Mouse (Mus musculus): Measurements from ENCODE around the gene Irf8.

The Irf8 gene

GRCm38 (mm10) chr8:120735770-120736481, at the start of gene Irf8:
Gene Irf8, plus strand, starts transcription at chr8:120736358.
- DNase-seq, result peak; percentile 88

GRCm38 (mm10) chr8:120686576-120686975, 49.6 kb upstream of the Irf8 start:
- DNase-seq, result no peak

- no peak for DNase-seq
These were observed 48.4 kb upstream of the Irf8 start for GRCm38 (mm10) chr8:120687786-120688185.

- DNase-seq, result no peak
These were observed 47.6 kb upstream of the Irf8 start for GRCm38 (mm10) chr8:120688511-120688910.

- no peak for DNase-seq
These were observed 43.2 kb upstream of the Irf8 start for GRCm38 (mm10) chr8:120692934-120693333.

GRCm38 (mm10) chr8:120693861-120694493, 42.2 kb upstream of the Irf8 start:
- DNase-seq, result no peak

GRCm38 (mm10) chr8:120696401-120697153, 39.6 kb upstream of the Irf8 start:
- DNase-seq, result no peak

GRCm38 (mm10) chr8:120697154-120697978, 38.8 kb upstream of the Irf8 start:
- DNase-seq, result peak; percentile 38

- no peak for DNase-seq
These were observed 38.2 kb upstream of the Irf8 start for GRCm38 (mm10) chr8:120697979-120698272.

- no peak for DNase-seq
These were observed 37.7 kb upstream of the Irf8 start for GRCm38 (mm10) chr8:120698426-120698825.

GRCm38 (mm10) chr8:120699079-120699478, 37.1 kb upstream of the Irf8 start:
- DNase-seq, result no peak

- DNase-seq, result no peak
These were observed 36.6 kb upstream of the Irf8 start for GRCm38 (mm10) chr8:120699565-120699964.

GRCm38 (mm10) chr8:120700053-120700452, 36.1 kb upstream of the Irf8 start:
- no peak for DNase-seq

GRCm38 (mm10) chr8:120701758-120702465, 34.2 kb upstream of the Irf8 start:
- DNase-seq, result no peak

GRCm38 (mm10) chr8:120704203-120704602, 32.0 kb upstream of the Irf8 start:
- no peak for DNase-seq

- DNase-seq, result no peak
These were observed 31.0 kb upstream of the Irf8 start for GRCm38 (mm10) chr8:120705163-120705562.

- DNase-seq, result no peak
These were observed 30.0 kb upstream of the Irf8 start for GRCm38 (mm10) chr8:120706193-120706592.

- no peak for DNase-seq
These were observed 27.0 kb upstream of the Irf8 start for GRCm38 (mm10) chr8:120709176-120709575.

- no peak for DNase-seq
These were observed 21.0 kb upstream of the Irf8 start for GRCm38 (mm10) chr8:120715200-120715599.

- DNase-seq, result no peak
These were observed 20.0 kb upstream of the Irf8 start for GRCm38 (mm10) chr8:120715996-120716680.

- no peak for DNase-seq
These were observed 16.4 kb upstream of the Irf8 start for GRCm38 (mm10) chr8:120719586-120720236.
